Mouse (Mus musculus) megakaryocyte progenitor cell, adult 5-6 weeks (primary cell): Measurements from ENCODE around the gene Tst. TPM values are rescaled to one million over a fixed set of nuclear protein-coding genes. Genes with fewer than 3 reads are reported as not detected.

Experiments
- ATAC-seq: replicated peaks from 2 replicates; pipeline ENCODE4 v1.8.0; 2016; ENCODE audit warnings: mild to moderate bottlenecking, moderate TSS enrichment, inconsistent platforms; ENCODE audit not compliant: poor library complexity
- total RNA-seq, 2 experiments: library from RNA; stranded (forward) in 1 of 2; stranded (reverse) in 1 of 2; fragments of 157-497, 149-512 nt in 1 of 2; fragments of 200-1000 nt in 1 of 2; gene quantifications; 2 replicates each; pipeline versions ENCODE4 v1.2.3 to v1.2.4; 2015 to 2017

Gene Tst
- total RNA-seq, 2 experiments from 2014 or later = 16.2 to 37.7 TPM

DNA sequence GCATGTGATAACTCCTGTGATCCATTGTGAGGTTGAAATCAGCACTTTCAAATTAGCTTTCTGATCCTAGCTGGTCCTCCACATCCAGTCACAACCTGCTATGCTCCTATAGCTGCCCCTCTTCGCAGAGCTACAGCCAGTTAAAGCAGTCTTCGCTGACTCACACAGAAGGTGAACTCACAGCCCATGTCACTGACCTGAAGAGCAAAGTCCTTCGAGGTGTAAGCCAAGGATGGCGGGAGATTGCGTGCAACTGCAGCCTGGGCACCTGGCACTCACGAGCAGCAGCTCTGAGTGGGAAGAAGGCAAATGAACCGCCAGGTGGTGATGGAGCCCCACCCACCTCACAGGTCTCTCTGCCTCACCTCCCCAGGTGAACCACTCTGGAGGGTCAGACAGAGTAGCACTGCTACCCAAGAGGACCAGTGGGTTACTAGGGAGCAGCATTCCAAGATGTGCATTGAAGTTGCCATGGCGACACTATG is 10.2 kb downstream of the Tst start, which contains the start of gene Tex33:
TSS of gene Tex33 (minus strand) at position 435 of the 485 bp plus-strand sequence.
- no peak for ATAC-seq

DNA sequence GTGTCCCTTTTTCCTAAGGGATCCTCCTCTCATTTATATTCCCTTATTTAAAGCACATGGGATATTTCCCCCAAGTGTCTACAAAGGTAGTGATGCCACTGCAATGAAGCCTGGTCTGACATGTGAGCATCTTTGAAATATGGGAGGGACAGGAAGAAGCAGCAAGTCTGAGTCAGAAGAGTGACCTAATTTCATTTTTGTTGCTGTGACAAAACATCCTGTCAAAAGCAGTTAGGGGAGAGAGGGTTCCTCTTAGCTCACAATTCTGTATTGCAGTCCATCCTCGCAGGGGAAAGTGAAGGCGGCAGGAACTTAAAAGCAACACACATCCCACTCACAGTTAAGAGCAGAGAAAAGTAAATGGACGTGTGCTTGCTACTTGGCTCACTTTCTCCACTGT is 14.9 kb downstream of the Tst start:
- ATAC-seq = peak; percentile 39; the same call in 1 of the 2 replicates

DNA sequence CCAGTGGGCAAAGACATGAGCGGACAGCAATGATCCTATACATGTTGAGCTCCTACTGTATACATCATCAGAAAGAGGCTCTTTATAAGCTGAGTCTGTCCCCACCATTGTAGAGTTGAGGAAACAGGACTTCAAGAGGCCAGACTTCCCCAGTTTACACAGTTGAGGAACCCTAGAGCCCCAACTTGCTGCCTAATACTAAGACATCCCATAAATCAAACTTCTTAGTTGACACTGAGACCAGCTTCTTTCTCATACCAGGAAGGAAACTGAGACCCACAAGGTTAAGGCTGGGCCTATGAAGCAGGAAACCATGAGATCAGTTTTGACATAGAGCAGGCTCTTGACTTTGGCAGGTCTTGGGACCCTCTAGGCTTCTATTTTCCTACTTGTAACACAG is 20.1 kb downstream of the Tst start:
- ATAC-seq = 0 out of 2 replicates have a peak, but pooled peaks have one; percentile 17

DNA sequence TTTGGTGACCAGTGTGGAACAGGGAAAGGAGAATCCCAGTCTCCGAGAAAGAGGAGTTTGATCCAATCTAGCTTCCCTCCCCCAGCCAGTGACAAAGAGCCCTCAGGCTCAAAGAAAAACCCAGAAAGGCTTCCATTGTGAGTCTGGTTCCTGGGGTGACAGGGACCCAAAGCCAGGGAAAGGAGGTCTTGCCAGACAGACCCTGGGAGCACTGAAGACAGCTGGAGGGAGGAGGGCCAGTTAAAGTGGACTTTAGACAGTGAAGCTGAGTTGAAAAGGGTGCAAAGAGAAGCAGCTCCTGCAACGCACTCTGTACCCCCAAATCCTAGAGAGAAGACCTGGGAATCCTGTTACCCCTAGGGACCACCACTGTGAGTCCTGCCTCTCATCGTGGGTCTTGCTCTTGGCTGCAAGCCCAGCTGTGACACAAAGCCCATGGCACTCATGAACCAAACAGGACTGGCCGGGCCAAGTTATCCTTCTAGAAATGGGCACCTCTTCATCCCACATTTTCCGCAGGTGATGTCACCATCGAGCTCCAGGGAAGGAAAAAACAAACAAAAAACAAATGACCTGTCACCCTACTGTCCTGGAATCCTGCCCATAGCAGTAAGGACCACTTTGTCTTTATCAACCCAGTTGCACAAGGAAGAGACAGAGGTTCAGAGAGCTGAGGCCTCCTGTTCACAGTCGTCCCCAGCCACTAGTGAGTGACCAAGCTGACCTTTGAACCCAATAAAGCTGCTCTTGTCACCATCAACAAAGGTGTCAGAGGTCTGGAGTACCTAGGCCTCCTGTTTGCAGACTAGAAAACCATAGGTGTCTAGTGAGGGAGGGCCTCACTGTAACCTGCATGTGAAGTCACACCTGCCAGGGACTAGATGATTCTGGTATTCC is 21.2 kb downstream of the Tst start:
- no peak for ATAC-seq

DNA sequence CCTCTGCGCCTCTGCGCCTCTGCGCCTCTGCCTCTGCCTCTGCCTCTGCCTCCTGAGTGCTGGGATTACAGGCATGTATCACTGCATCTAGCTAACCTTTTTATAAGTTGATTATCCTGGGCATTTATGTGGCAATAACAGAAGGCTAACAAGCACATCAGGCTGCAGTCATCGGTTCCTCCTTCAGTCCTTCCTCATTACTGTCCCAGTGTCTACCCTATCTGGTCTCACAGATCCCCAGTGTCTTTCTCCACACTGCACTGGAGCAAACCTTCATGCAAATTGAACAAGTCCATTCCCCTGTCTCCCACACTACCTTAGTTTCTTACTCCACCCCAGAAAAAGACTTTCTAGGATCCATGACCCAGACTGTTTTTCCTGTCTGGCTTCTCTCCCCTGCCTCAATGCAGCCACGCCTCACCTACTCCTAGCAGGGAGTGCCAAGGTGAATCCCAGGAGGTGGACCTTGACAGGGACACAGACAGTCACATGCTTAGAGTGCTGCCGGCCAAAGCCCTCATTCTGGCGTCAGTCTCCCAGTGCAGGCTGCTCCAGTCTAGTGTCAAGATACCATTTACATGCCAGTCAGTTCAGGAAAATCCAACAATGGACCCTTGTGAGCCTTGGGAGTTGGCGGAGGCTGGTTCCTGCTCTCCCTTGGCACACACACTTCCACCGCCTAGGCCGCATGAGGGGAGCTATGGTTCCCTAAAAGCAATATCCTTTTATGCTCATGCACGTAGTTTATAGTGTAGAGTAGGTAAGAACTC is 22.1 kb downstream of the Tst start:
- ATAC-seq = peak; percentile 86

DNA sequence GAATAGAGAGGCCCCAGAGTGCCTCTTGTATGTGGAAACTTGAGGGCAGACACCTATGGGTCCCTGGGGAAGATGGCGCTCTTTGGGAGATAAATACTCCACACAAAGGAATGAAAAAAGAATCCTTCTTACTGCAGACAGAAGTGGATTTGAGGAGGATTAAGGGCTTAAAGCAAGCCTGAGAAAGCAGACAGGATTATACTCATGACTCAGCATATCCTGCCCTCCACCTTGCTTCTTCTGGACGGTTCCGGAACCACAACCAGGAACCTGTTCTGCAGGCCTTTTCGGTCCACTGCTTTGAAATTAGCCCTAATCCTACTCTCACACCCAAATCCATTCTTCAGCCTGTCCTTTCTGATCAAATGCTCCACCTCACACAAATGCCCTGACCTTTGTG is 23.6 kb downstream of the Tst start:
- ATAC-seq = no peak

DNA sequence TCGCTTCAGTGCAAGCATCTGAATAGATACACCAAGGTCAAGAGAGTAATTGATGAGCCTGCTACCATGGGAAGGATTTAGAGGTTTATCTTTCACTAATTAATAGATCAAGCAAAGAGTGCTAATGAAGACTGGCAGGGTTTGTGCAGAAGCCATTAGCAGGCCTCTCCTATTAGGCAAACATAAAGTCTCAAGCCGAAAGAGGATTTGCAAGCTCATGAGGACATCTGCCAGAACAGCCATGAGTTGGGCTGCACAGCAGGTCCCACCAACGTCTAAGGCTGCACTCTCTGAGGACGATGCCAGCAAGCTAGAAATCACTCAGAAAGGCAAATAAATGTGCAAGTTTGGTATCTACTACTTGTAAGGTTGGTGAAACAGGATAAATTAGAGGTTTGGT is 25.0 kb downstream of the Tst start:
- no peak for ATAC-seq

DNA sequence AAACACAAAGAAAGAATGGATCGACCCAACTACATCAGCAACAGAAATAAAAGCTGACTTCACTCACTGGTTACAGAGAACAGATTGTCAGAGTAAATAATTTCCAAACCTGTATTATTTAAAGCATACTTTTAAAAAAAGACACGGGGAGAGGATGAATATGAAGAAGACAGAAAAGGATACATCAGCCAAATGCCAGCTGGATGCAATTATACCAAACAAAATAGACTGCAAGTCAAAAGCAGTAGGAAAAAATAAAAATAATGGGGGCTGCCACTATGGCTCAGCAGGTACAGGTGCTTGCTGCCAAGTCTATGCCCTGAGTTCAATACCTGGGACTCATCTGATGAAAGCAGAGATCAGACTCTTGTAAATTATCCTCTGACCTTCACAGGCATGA is 25.5 kb downstream of the Tst start:
- ATAC-seq = no peak

DNA sequence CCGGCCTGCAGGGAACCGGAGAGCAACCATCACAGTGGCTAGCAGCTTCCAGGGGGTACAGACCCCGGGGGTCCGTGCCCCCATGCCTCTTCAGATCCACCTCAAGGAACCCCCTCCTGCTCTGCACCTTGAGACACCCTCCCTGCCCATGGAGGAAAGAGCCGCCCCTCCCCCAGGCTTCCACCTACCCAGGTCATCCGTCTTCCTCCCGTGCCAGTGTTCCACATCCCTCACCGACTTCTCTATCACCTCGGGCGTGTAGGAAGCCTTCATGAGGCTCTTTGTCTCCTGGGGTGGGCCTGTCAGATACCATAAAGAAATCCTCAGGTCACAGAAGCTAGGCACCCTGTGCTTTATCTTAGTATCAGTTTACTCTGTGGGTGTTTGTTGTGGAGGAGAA is 27.2 kb downstream of the Tst start:
- ATAC-seq = no peak

DNA sequence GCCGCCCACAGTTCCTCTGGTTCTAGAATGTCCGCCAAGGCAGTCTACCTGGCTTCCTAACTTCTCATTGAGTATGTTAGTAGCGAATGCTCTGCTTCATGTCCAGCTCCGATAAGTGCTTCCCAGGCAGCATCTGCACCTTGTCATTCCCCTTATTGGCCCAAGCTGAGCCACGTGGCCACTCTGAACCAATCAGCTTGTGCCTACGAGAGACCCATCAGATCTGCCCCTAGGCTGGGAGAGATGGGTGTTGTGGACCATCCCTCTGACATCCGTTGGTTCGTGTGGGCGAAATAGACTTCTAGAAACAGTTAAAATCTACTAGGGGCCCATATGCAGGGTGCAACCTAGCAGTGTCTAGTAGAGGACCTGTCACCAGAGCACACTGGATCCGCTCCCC is 27.8 kb downstream of the Tst start:
- ATAC-seq = no peak

DNA sequence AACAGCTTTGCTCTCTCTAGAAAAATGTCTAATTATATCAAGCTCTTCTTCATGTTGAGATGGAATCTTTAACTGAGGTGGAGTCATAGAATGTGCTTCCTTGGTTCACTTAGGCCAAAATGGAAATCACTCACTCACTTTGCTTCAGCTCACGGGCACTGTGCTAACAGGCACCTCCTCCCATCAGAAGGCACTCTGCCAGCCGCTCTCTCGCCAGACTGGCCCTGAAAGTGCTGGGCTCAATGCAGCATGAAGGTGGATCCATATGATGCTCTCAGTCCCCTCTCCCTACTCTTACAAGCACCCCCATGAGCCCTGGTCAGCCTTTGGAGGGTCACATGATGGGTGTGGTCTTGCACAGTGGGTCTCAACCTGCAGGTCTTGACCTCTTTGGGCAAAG is 31.5 kb downstream of the Tst start:
- ATAC-seq = no peak

DNA sequence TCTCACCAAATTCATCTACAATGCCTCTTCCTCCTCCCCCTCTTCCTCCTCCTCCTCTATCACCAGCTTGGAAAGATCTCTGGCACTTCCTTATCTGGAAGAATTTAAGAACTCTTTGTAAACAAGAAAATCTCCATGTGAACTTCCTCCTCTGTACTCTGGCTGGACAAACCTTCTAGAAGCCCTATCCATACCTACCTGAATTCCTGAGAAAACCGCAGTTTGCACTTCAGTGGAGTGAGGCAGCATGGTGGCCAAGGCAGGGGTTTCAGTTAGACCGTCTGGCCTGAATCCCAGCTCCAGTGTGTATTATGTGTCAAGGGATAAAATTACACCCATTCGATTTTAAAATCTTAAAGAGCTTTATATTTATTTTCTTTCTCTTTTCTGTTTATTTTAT is 32.9 kb downstream of the Tst start:
- ATAC-seq = no peak

DNA sequence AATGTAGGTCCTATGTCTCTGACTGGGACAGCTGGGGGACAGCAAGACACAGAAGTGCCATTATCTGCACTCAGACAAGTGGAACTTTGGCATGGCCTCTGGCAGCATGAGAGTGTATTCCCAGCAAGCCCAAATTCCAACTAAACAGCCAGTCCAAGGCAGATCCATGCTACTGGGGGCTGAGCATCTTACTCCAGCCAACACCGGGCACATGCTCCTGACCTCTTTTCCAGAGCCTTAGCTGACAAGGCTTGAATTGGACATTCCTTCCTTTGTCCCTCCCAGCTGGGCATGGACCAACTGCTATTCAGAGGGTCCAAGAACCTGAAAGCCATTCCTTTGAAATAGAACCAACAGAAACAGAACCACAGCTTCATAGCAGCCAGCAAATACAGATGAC is 36.1 kb downstream of the Tst start:
- ATAC-seq = no peak

DNA sequence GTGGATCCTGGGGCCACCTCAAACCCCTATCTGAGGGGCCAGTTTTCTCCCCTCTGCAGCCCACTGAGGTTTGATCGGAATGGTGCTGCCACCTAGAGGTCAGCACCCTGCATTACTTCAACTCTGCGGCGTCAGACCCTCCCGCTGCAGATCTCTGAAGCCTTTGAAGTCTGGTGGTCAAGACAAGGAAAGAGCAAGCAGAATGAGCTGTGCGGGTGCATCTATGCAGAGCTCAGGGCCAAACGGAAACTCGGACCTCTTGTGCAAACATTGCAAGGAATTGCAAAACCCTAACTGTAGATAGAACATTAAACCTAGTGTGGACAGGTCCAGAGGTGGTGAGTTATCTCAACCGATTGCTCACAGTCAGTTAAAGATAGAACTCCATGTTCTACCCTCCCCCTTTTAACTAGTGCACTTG is 36.8 kb downstream of the Tst start:
- ATAC-seq = peak; percentile 97

DNA sequence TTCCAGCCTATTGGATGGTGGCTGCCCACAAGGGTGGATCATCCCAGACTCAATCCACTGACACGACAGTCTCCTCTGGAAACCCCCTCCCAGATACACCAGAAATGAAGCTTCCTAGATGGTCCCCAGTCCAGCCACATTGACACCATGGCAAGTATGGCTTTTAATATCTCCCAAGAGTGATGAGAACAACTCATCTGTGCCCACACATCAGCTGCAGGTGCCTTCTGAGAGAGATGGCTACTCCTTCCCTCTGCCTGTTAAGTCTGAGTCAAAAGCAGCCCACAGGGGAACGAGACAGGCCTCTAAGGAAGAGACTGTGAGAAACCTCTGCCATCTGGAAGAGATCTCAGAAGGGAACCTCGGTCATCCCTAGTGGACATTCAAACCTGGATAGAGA is 37.9 kb downstream of the Tst start:
- ATAC-seq = no peak

DNA sequence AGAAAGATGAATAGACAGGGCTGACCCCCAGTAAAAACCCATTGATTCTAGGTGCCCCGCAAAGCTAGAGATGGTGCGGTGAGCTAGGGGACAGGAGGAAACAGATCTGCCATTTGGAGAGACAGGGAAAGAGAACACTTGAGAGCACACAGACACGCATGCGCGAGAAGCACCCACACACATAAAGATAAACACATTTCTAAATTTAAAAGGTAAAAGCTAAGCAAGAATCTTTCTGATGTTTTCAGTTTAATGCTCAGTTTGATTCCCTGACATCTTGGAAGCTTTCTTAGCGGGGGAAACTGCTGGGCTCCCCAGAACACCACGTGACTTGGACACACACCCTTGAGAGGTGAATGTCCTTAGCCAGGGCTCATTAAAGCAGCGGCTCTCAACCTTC is 38.8 kb downstream of the Tst start:
- no peak for ATAC-seq

DNA sequence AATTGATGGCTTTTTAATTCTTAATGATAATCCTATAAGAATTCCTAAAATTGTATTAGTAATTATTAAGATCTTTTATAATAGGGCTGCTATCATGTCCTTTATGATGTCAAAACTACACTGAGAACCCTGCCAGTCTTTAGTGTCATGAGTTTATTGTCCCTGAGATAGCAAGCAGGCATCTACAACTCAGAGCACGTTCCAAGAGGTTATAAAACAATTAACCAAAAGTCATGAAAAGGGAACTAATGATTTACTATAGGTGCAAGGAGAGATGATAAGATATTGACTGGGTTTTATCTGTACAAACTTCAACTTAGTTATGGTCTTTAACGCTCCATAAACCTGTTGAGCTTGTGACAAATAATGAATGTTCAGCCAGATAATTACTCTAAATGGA is 39.8 kb downstream of the Tst start:
- no peak for ATAC-seq

DNA sequence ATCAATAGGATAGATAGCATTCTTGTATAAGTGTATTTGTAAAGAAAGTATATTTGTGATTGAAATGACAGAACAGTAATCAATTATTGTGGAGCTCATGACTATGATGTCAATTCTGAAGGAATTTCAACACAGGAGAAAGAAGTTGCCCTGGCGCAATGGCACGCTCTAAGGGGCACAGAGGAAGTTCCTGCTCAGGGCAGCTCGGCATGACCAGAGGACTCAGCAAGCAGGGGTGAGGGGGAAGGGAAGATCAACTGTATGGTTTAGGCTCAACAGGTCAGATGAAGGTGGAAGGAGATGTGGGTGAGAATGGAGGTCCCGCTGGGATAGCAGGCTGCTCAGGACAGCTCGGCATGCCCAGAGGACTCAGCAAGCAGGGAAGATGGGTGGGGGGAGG is 50.2 kb downstream of the Tst start:
- ATAC-seq = peak; percentile 88

DNA sequence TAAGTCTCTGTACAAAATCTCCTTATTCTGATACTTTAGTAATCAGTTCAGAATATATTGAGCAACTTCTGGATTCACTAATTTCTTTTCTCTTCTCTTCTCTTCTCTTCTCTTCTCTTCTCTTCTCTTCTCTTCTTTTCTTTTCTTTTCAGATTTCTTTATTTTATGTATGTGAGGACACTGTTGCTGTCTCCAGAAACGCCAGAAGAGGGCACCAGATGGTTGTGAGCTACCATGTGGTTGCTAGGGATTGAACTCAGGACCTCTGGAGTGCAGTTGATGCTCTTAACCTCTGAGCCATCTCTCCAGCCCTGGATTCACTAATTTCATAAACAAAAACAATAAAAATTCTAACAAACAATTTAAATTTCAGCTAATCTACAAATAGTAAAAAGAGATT is 50.7 kb downstream of the Tst start:
- ATAC-seq = peak; percentile 55; the same call in 1 of the 2 replicates

DNA sequence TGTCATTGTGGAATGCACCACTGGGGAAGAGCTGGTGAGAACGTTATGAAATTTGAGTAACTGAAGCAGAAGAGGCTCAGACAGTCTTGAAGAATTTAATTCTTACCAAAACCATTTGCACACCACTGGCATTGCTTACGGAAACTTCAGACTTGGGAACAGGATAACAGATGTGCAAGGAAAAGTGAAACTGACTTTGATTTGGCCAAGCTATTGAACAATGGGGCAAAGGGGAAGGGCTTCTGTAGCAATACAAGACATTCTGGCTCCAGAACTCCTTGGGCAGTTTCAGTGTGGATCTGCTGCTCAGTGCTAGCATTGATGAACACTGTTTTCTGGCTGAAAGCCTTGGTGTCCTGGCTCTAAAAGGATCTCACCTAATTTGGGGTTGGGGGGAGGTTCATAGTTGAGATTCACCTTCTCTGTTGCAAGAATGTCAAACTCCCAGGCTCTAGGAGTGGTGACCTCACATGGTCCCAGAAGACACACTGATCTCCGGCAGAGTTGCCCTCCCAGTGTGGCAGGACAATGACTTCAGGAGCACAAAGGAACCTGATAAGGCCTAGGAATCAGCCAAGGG is 54.0 kb downstream of the Tst start:
- ATAC-seq = no peak
